Mouse (Mus musculus): Measurements from ENCODE around the gene Cdcp2.
A peak's percentile ranks its signal among the peaks of the same experiment; 100 is the strongest.

The Cdcp2 gene

GRCm38 (mm10) chr4:107096841-107097373, at the start of gene Cdcp2:
Gene Cdcp2 (plus strand): TSS chr4:107096891.
- no peak for DNase-seq (ENCODE audit: low spot score in 2 of 2)

GRCm38 (mm10) chr4:107047806-107048205, 48.9 kb upstream of the Cdcp2 start:
- DNase-seq (ENCODE audit: low spot score in 2 of 2): no peak

GRCm38 (mm10) chr4:107048568-107049162, 48.0 kb upstream of the Cdcp2 start:
- no peak for DNase-seq (ENCODE audit: low spot score in 2 of 2)

DNA sequence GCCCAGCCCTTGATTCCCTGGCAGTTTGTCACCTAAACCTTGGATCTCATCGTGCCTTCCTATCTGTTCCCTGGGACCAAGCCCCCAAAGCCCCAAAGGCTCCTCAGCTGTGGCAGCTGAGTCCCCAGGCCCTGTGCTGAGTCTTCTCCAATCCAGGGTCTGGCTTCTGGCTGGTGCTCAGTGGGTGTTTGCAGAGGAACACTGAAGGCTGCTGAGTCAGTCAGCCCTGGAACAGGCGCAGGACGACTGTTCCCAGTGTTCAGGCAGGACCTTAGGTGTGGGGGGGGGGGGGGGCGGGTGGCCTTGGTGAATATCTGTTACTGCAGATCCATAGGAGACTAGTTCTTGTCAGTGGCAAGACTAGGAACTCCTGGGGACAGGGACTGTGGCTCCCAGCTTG, 44.8 kb upstream of the Cdcp2 start:
- no peak for DNase-seq (ENCODE audit: low spot score in 2 of 2)

DNA sequence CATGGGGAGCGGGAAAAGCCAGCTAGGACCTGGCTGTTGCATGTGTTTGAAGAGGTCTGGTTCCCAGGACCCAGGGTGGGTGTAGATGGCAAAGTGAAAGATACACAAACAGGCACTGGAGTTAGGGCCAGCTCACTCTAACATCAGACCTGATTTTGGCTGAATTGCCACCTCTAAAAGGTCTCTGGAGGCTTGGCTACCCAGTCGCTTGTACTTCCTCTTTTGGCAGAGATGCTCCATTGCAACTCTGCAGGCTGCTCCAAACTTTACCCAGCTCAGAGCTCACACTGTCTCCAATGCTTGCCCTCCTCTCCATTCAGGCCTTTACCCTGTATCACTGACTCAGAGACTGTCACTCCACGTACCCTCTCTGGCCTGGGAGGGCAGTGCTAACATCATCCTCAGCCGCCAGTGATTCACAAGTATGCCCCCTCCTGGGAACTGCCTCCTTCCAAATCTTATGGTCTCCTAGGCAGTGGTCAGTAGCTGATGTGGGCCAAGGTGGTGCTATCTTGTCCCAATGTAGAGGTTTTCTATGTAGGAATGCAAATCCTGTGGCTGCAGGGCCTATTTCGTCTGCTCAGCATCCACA, 43.6 kb upstream of the Cdcp2 start:
- no peak for DNase-seq (ENCODE audit: low spot score in 2 of 2)

GRCm38 (mm10) chr4:107056088-107056487, 40.6 kb upstream of the Cdcp2 start:
- no peak for DNase-seq (ENCODE audit: low spot score in 2 of 2)

DNA sequence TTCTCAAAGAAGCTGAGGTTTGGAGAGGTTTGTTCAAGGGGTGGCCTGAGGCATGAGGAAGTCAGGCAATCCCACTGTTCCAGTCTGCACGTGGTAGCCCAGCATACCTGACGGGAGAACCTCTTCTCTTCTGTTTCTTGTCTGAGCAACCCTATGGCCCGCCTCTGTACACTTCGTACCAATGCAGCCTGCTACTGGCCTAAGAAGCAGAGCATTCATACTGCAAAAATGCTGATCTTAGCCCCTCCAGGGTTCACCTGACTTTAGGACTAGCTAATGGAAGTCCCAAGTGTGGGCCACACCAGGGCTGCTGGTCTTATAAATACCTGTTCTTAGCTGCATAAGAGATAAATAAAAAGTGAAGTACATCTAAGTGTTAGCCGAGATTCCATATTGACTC, 38.3 kb upstream of the Cdcp2 start:
- no peak for DNase-seq (ENCODE audit: low spot score in 2 of 2)

- no peak for DNase-seq (ENCODE audit: low spot score in 2 of 2)
Observed at GRCm38 (mm10) chr4:107058781-107059180, 37.9 kb upstream of the Cdcp2 start.

DNA sequence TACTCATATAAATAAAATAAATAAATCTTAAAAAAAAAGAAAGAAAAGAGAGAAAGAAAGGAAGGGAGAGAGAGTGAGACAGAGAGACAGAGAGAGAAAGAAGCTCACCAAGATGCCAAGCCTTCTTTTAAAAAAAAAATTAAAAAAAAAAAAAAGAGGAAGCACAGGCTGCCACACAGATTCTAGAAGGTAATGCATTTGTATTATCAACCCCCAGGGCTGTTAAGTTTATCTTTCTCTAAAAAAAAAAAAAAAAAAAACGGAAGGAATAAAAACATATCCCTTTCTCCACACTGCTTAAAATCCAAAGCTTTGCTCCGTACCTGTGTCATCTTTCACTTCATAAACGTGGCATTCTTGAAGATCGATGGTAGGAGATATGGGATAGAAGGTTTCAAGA, 35.1 kb upstream of the Cdcp2 start:
- no peak for DNase-seq (ENCODE audit: low spot score in 2 of 2)

- DNase-seq (ENCODE audit: low spot score in 2 of 2): no peak
Observed at GRCm38 (mm10) chr4:107063214-107063613, 33.5 kb upstream of the Cdcp2 start.

DNA sequence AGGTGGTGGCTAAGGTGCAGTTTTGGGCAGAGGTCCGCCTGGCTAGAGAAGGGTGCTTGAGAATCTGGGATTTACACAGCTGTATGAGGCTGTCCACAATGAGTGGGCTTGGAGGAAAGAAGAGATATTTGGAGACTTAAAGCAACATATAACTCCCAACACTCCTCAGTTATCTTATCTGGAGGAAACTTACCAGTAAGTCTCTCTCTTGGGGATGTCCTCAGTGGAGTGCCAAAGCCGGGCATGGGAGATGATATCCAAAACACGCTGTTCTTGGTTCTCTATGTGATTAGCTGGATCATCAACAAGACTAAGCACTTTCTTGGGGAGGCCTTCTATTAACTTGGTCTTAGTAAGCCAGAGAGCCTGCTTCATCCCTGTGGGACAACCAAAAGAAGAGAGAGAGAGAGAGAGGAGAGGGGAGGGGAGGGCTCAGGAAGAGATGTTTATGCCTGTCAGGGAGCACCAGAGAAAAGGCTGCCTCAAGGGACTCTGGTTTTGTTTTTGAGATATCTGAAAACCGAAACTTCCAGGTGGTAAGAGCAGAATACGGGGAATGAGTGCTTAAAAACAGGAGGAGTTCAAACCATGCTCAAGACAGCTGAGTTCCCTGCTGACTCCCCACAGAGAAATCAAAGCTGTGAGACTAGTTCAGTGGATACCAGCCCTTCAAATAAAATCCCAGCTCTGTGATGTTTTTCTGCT, 32.1 kb upstream of the Cdcp2 start:
- DNase-seq (ENCODE audit: low spot score in 2 of 2): no peak

GRCm38 (mm10) chr4:107066252-107067124, 30.2 kb upstream of the Cdcp2 start, which contains the start of the genes Mrpl37 and Cyb5rl:
Gene Mrpl37 (minus strand): TSS chr4:107066868.
Gene Cyb5rl (plus strand): TSS chr4:107066988.
- DNase-seq (ENCODE audit: low spot score in 2 of 2): peak; percentile 96 to 97

GRCm38 (mm10) chr4:107067151-107067840, 29.4 kb upstream of the Cdcp2 start:
- peak; percentile 30 to 75 for DNase-seq (ENCODE audit: low spot score in 2 of 2)

DNA sequence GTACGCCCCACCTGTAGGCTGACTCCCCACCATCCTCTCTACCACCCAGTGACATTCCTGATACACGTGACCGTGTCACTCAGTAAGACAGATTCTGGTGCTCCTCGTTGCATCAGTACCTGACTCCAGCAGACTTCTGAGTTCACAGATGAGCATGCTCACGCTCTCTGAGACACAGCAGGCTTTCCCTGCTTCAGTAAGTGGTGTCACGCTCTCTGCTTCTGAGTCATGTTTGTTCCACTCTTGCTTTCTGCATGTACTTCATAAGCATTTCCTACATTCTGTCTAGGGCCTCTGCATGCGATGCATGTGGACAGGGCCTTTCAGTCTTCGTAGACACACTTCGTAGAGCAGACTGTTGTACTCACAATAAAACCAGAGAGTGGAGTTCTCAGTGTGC, 24.3 kb upstream of the Cdcp2 start:
- no peak for DNase-seq (ENCODE audit: low spot score in 2 of 2)

GRCm38 (mm10) chr4:107075456-107075855, 21.2 kb upstream of the Cdcp2 start:
- DNase-seq (ENCODE audit: low spot score in 2 of 2): no peak

GRCm38 (mm10) chr4:107078894-107079293, 17.8 kb upstream of the Cdcp2 start:
- DNase-seq (ENCODE audit: low spot score in 2 of 2): no peak

DNA sequence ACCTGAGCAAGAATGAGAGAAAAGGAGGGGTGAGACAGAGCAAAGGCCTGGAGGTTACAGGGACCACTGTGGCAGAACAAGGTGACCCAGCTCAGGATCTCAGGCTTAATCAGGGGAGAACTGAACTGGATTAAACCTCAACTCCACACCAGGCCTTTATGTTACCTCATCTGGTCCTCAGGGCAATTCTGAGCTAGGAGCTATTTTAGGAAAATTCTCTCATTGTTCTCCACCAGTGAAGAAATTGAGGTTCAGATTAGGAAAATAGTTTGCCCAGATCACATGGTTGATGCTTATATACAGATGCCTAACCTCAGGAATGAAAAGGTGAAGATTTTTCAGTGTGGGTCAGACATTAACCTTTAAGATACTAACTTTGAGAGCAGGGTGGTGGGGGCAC, 17.0 kb upstream of the Cdcp2 start:
- no peak for DNase-seq (ENCODE audit: low spot score in 2 of 2)

DNA sequence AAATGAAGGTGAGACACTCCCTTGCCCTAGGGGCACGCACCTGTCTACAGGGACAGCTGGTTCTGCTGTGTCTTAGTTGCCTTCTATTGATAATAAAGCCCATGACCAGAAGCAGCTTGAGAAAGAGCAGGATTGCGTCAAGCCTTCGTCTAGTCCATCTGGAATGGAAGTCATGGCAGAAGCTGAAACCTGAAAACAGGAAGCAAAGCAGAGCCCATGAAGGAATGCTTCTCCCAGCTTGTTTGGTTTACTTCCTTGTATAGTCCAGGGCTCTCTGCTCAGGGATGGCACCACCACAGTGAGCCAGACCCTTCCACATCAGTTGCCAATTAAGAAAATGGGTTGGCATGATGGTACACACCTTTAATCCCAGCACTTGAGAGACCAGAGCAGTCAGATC, 14.5 kb upstream of the Cdcp2 start:
- no peak for DNase-seq (ENCODE audit: low spot score in 2 of 2)

- DNase-seq (ENCODE audit: low spot score in 2 of 2): no peak
Observed at GRCm38 (mm10) chr4:107083126-107083525, 13.6 kb upstream of the Cdcp2 start.

DNA sequence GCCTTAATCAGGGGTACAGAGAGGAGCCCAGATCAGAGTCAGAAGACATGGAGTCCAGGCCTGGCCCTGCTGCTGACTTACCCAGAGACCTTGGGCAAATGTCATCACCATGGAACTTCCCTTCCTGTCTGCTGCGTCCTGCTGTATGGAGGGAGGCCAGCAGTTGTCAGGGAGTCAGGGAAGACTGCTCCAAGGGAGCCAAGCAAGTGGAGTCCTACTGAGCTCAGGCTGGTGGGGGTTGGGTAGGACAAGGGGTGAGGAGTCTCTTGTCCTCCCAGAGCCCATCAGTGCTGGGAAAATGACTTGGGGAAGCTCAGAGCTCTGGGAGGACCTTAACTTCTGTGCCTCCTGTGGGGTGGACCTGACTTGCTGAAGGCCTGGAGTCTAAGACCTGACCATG, 12.3 kb upstream of the Cdcp2 start:
- DNase-seq (ENCODE audit: low spot score in 2 of 2): no peak

DNA sequence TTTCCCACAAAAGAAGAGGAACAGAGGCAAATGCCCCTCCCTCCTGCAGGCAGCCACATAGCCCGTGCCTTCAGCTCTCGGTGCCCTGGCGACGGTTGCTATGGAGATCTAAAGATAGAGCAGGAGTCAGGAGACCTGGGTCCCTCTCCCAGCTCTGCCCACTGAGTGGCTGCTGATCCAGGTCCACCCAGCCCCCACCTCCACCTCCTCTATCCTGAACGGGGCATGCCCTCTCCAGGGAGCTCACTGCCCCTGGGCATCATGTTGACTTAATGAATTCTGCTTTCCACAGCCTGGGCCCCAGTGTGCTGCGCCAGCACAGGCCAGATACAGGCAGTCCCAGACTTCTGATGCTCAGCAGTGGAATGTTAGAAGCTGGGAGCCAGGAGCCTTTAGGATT, 11.8 kb upstream of the Cdcp2 start:
- DNase-seq (ENCODE audit: low spot score in 2 of 2): no peak

Data from spleen, postnatal 4 days (tissue).